Mouse (Mus musculus): Measurements from ENCODE around the gene Nos2. TPM values are rescaled to one million over a fixed set of nuclear protein-coding genes. Genes with fewer than 3 reads are reported as not detected.

Nos2 gene
- polyA plus RNA-seq, 1 experiment, result not detected

DNA sequence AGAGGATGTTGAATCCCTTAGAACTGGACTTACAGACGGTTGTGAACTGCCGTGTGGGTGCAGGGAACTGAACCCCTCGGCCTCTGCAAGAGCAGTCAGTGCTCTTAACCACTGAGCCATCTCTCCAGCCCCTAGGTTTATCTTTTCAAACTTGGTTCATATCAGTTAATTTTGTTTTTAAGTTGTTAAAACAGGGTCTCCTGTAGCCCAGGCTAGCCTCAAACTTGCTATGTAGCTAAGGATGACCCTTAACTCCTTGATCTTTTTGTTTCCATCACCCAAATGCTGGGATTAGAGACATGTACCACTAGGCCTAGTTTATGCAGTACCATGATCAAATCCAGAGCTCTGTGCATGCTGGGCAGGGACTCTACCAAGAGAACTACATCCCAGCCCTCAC is 51.2 kb downstream of the Nos2 start:
- Histone ChIP-seq H3K36me3 (ENCODE audit: control insufficient read depth) (peaks cover 12% of the 10 kb centered on the region; the same call in 1 of the 2 replicates), H3K27me3 (ENCODE audit: control insufficient read depth) (no peaks in the 10 kb centered on the region), H3K4me1 (ENCODE audit: control insufficient read depth) (0 out of 2 replicates have a peak, but pooled peaks cover 1% of the 10 kb centered on the region), H3K4me3 (replicated peaks) (no peak overlapping the region), H3K9me3 (ENCODE audit: control insufficient read depth, low read length) (no peaks in the 10 kb centered on the region)
- no peak for TF ChIP-seq TAL1 (IDR thresholded peaks at IDR 0.05; ENCODE audit: low read length)
- TF ChIP-seq GATA1 (IDR thresholded peaks at IDR 0.05; ENCODE audit: low read length), result no peak

DNA sequence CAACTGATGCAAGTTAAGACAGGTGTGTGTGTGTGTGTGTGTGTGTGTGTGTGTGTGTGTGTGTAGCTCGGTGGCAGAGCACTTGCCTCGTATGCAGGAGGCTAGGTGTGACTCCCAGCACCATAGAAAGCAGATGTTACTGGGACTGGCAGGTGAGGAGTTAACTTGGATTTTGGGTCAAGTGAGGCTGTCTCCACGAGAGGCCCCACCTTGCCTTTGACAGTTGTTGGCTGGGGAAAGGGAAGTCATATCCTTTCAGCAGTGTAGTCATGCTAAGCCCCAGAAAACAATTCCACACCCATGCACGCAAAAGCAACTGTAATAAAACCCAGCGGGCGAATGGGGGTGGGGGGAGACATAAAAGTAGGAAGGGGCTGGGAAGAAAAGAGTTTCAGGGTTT is 51.7 kb downstream of the Nos2 start:
- Histone ChIP-seq H3K4me3 (replicated peaks) (no peak overlapping the region), H3K27me3 (ENCODE audit: control insufficient read depth) (no peaks in the 10 kb centered on the region), H3K36me3 (ENCODE audit: control insufficient read depth) (peaks cover 12% of the 10 kb centered on the region; the same call in 1 of the 2 replicates), H3K9me3 (ENCODE audit: control insufficient read depth, low read length) (no peaks in the 10 kb centered on the region), H3K4me1 (ENCODE audit: control insufficient read depth) (0 out of 2 replicates have a peak, but pooled peaks cover 1% of the 10 kb centered on the region)
- no peak for TF ChIP-seq GATA1 (IDR thresholded peaks at IDR 0.05; ENCODE audit: low read length)
- TF ChIP-seq TAL1 (IDR thresholded peaks at IDR 0.05; ENCODE audit: low read length), result no peak

DNA sequence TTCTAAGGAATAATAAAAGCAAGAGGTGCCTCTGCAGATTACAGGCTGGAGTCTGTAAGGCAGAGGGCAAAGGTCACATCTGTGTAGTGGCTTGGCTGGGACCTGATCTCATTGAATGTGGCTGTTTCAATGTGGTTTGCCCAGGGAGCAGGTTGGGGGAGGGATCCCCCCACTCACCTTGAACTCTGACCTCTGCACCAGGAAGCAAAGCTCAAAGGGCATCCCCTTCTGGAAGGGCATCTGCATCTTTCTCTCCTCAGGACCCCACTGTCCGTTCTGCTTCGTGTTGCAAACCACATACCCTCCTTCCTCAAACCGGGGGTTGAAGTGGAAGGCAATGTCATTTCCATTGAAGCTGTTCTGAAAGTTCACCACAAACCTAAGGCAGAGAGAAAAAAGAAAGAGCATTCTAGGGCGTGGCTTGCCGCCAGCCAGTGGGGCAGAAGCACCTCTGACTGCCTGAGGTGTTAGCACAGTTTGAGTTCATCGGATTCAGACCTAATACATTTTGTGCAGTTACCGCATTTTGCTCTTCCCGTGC is 52.3 kb downstream of the Nos2 start:
- TF ChIP-seq TAL1 (IDR thresholded peaks at IDR 0.05; ENCODE audit: low read length) (no peak), GATA1 (IDR thresholded peaks at IDR 0.05; ENCODE audit: low read length) (no peak)
- H3K27me3 ChIP-seq (ENCODE audit: control insufficient read depth), result no peaks in the 10 kb centered on the region
- H3K4me3 ChIP-seq (replicated peaks), result no peak overlapping the region
- 0 out of 2 replicates have a peak, but pooled peaks cover 1% of the 10 kb centered on the region for H3K4me1 ChIP-seq (ENCODE audit: control insufficient read depth)
- H3K36me3 ChIP-seq (ENCODE audit: control insufficient read depth), result peaks cover 12% of the 10 kb centered on the region; the same call in 1 of the 2 replicates
- H3K9me3 ChIP-seq (ENCODE audit: control insufficient read depth, low read length), result no peaks in the 10 kb centered on the region

DNA sequence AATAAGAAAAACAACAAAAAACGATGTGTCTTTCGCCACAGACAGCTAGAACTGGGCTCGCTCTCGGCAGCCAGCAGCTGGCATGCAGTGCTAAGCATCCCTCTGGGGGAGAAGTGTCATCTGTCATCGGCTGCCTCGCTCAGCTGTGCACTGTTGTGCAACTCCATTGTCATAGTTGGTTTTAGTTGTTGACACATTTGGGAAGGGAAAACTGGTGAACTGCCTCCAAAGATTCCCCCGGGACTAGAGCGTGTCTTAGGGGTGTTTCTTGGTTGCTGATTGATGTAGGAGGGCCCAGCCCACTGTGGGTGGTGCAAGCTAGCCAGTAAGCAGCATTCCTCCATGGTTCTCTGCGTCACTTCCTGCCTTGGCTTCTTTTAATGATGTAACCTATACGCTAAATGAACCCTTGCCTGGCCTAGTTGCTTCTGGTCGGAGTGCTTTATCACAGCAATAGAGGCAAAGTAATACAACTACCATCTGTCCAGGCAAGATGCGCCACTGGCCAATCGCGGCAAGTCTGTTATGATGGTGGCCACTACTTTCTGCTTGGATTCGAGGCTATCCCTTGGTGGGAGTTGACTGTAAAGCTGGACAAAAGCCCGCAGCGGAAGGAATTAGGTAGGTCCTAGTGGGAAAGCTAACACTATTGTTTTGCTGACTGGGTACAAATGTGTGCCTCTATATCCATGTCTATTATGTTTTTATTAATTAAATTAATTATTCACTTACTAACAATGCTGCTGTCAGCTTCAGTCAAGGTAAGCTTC is 53.0 kb downstream of the Nos2 start:
- Histone ChIP-seq H3K36me3 (ENCODE audit: control insufficient read depth) (peaks cover 12% of the 10 kb centered on the region; the same call in 1 of the 2 replicates), H3K4me1 (ENCODE audit: control insufficient read depth) (0 out of 2 replicates have a peak, but pooled peaks cover 3% of the 10 kb centered on the region), H3K27me3 (ENCODE audit: control insufficient read depth) (no peaks in the 10 kb centered on the region), H3K9me3 (ENCODE audit: control insufficient read depth, low read length) (no peaks in the 10 kb centered on the region), H3K4me3 (replicated peaks) (no peak overlapping the region)
- TF ChIP-seq GATA1 (IDR thresholded peaks at IDR 0.05; ENCODE audit: low read length), result no peak

DNA sequence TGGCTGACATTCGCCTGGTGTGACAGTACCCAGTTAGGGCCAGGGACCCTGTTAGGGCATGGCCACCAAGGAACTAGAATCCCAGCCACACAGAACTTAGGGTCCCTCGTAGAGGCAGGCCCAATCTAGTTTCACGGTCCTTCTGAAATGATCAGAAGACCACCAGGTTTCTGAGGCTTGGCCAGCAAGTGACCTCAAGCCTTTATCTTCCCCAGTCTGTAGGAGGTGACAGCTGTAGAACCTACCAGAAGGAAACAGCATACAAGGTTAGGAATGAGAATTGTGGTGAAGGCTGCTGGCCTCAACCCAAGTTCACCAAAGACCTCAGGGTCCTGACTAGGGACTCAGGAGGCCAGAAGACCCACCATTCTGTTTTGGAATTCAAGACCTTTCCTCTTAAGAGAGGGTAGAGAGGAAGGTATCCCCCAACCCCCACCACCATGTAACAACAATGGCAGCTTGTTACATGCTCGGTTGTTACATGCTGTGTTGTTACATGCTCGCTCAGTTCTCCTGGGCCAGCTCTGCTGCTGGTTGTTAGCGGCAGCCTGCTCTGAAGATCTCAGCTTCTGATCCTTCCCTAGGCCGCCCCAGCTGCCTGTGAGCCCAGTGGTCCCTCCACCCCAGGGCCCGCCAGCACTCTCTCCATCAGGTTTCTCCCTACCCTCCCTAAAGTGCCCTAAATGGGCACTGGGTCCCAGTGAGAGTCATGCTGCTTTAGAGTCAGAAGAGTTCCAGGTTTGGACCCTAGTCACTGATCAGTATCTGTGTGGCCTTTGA is 56.3 kb downstream of the Nos2 start:
- Histone ChIP-seq H3K9me3 (ENCODE audit: control insufficient read depth, low read length) (no peaks in the 10 kb centered on the region), H3K36me3 (ENCODE audit: control insufficient read depth) (peaks cover 4% of the 10 kb centered on the region; the same call in 1 of the 2 replicates), H3K4me1 (ENCODE audit: control insufficient read depth) (peaks cover 14% of the 10 kb centered on the region), H3K27me3 (ENCODE audit: control insufficient read depth) (no peaks in the 10 kb centered on the region), H3K4me3 (replicated peaks) (no peak overlapping the region)
- TF ChIP-seq GATA1 (IDR thresholded peaks at IDR 0.05; ENCODE audit: low read length), result no peak
- TF ChIP-seq TAL1 (IDR thresholded peaks at IDR 0.05; ENCODE audit: low read length), result no peak

DNA sequence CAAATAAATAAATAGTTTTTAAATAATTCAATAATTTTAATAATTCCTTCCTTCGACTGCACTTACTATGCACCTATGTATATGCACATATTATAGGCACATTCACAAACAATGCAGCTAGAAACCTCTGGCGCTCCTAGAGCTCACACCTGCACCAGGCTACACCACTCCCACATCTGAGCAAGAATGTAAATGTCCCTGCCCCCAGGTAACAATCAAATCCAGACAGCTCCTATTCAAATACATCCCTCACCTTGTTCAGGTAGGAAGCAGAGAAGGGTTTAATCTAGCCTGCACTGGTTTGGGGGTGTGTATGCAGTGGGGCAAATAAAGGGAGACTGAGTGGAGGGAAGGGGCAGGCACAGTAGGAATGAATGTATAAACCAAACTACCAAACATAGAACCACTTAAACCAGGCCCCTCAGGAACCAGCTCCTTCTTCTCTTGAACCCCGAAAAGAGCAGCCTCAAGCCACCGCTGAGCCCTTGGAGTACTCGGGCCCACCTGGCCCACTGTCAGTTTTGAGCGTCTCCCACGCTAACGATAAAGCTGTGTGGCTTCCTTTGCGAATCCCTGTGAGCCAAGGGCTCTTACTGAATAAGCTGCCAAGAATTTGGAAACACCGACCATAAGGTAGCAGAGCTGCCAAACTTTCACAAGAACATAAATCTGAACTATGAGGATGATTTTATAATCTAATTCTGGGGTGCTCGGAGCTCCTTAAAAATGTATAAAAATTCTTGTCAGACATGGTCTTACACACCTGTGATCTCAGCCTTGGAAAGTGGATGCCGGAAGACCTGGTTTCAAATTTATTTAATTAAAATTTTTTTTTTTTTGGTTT is 57.8 kb downstream of the Nos2 start:
- H3K27me3 ChIP-seq (ENCODE audit: control insufficient read depth), result no peaks in the 10 kb centered on the region
- peaks cover 24% of the 10 kb centered on the region for H3K4me1 ChIP-seq (ENCODE audit: control insufficient read depth)
- no peaks in the 10 kb centered on the region for H3K9me3 ChIP-seq (ENCODE audit: control insufficient read depth, low read length)
- peaks cover 4% of the 10 kb centered on the region; the same call in 1 of the 2 replicates for H3K36me3 ChIP-seq (ENCODE audit: control insufficient read depth)
- H3K4me3 ChIP-seq (replicated peaks), result no peak overlapping the region
- TF ChIP-seq GATA1 (IDR thresholded peaks at IDR 0.05; ENCODE audit: low read length) (no peak), TAL1 (IDR thresholded peaks at IDR 0.05; ENCODE audit: low read length) (no peak)

DNA sequence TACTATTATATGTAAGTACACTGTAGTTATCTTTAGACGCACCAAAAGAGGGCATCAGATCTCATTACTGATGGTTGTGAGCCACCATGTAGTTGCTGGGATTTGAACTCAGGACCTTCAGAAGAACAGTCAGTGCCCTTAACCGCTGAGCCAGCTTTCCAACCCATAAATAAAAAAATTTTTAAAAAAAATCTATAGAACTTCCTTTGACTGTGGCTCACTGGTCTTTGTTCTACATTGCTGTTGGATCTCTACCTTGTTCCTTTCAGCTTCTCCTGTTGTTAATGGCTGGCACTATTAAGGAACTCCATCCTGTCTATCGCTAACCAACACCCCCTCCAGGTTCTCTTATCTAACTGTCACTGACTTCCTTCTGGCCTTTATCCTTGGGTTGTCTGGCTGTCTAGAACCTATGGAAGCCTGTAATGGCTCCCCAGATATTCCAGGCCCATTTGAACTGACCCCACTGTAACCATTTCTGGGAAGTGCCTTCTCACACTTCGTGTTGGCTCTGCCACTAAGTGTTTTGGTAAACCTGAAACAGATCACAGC is 59.6 kb downstream of the Nos2 start:
- no peak overlapping the region for H3K4me3 ChIP-seq (replicated peaks)
- no peaks in the 10 kb centered on the region; the same call in 1 of the 2 replicates for H3K36me3 ChIP-seq (ENCODE audit: control insufficient read depth)
- no peaks in the 10 kb centered on the region for H3K9me3 ChIP-seq (ENCODE audit: control insufficient read depth, low read length)
- no peak for TF ChIP-seq TAL1 (IDR thresholded peaks at IDR 0.05; ENCODE audit: low read length)
- no peak for TF ChIP-seq GATA1 (IDR thresholded peaks at IDR 0.05; ENCODE audit: low read length)
- H3K4me1 ChIP-seq (ENCODE audit: control insufficient read depth), result peaks cover 39% of the 10 kb centered on the region
- H3K27me3 ChIP-seq (ENCODE audit: control insufficient read depth), result no peaks in the 10 kb centered on the region

DNA sequence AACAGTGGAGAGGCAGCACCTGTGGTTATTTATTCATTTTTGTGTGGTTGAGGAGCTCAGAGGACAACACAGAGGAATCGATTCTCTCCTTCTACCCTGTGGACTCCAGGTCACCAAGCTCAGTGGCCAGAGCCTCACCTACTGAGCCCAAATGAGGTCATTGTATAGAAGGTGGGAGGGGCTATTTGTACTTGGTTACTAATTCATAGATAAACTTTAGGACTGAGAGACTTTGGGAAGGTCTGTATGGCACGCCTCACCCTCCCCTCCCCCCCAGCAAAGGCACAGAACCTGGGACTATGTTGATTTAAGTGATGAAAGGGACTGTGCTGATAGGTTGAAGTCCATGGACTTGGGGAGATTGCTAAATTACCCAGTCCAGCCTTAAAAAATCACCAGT is 61.5 kb downstream of the Nos2 start:
- H3K4me1 ChIP-seq (ENCODE audit: control insufficient read depth), result peaks cover 39% of the 10 kb centered on the region
- H3K36me3 ChIP-seq (ENCODE audit: control insufficient read depth), result no peaks in the 10 kb centered on the region
- no peak overlapping the region for H3K4me3 ChIP-seq (replicated peaks)
- no peaks in the 10 kb centered on the region for H3K9me3 ChIP-seq (ENCODE audit: control insufficient read depth, low read length)
- no peaks in the 10 kb centered on the region for H3K27me3 ChIP-seq (ENCODE audit: control insufficient read depth)
- TF ChIP-seq GATA1 (IDR thresholded peaks at IDR 0.05; ENCODE audit: low read length), result no peak
- TF ChIP-seq TAL1 (IDR thresholded peaks at IDR 0.05; ENCODE audit: low read length), result no peak
